ENCODE assay signal across 9 mouse cellular contexts in the genomic region with DNA sequence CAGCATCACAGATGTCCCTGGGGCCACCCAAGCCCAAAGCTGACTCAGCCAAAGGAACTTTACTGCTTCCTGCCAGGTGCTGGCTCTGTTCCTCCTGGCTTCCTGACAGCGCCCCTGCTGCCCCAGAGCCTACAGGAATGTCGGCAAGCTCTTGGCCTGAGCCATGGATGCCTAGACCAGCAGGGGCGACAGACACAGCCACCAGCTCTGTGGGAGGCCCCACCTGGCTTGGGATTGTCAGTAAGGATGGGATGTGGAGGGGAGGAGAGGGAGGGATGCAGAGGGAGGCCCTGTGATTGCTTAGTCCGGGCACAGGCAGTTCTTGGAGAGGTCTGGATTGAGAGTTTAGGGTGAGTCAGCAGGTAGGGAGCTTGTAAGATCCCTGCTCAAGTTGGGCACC. TPM values are rescaled to one million over a fixed set of nuclear protein-coding genes. Genes with fewer than 3 reads are reported as not detected.
DNase-seq lines count a peak whose midpoint lies in the region; ATAC-seq and TF ChIP-seq lines count a peak whose summit lies in the region.
"Had no signal": no experiment of that assay in that cellular context is flagged by ENCODE, and none has a peak within 500 bp of the region (broad histone marks: within the 10 kb centered on the region; RNA-seq: fewer than 3 reads in every experiment).

No protein-coding gene starts in this region.

- no peak for ATAC-seq in lung, embryonic 14.5 days (ENCODE audit: insufficient read depth)
- ATAC-seq in forebrain, embryonic 12.5 days (ENCODE audit: low FRiP score), result no peak
- ATAC-seq in granulocyte monocyte progenitor cell, adult 5-6 weeks (replicated peaks; ENCODE audit: poor library complexity, severe bottlenecking), result no peak

- H3K4me3 ChIP-seq in lung, embryonic 14.5 days (ENCODE audit: low read depth, low read length), result no peak overlapping the region
- no peak overlapping the region for H3K4me3 ChIP-seq in lung, adult 2 months (replicated peaks; ENCODE audit: extremely low read depth, low read depth, low read length)
- no peak overlapping the region for H3K4me3 ChIP-seq in forebrain, embryonic 12.5 days (replicated peaks)

- peak overlapping the region; percentile 23; the same call in 1 of the 2 replicates for H3K9ac ChIP-seq in lung, embryonic 14.5 days
- 0 out of 2 replicates have a peak overlapping the region, but pooled peaks have one; percentile 2 for H3K9ac ChIP-seq in forebrain, embryonic 12.5 days
- H3K9ac ChIP-seq: liver, embryonic 14.5 days had no signal

- no peaks in the 10 kb centered on the region for H3K36me3 ChIP-seq in lung, embryonic 14.5 days (ENCODE audit: insufficient read depth)
- no peaks in the 10 kb centered on the region for H3K36me3 ChIP-seq in forebrain, embryonic 12.5 days (replicated peaks)

- no peaks in the 10 kb centered on the region for H3K4me1 ChIP-seq in lung, embryonic 14.5 days (ENCODE audit: insufficient read depth)
- no peaks in the 10 kb centered on the region for H3K4me1 ChIP-seq in lung, adult 2 months (ENCODE audit: control insufficient read depth, insufficient read depth, low read length)
- peaks cover 8% of the 10 kb centered on the region for H3K4me1 ChIP-seq in forebrain, embryonic 12.5 days

- WGBS in lung, embryonic 14.5 days, result under 1% methylated on average over 4 of the region's 4 CpGs
- 10% methylated on average over 4 of the region's 4 CpGs for WGBS in lung, adult 2 months
- WGBS in forebrain, embryonic 12.5 days, result 10% methylated on average over 4 of the region's 4 CpGs

- no peaks in the 10 kb centered on the region for H3K27me3 ChIP-seq in lung, embryonic 14.5 days (ENCODE audit: insufficient read depth, low read length)
- H3K27me3 ChIP-seq in forebrain, embryonic 12.5 days, result no peaks in the 10 kb centered on the region

- peak; percentile 13; the same call in 1 of the 2 replicates for TF ChIP-seq CTCF in lung, embryonic 14.5 days (IDR thresholded peaks at IDR 0.05; ENCODE audit: low read depth)
- TF ChIP-seq CTCF in lung, adult 2 months (IDR thresholded peaks at IDR 0.05; ENCODE audit: insufficient read depth, low read length), result no peak
- TF ChIP-seq CTCF in brain, embryonic 14.5 days (IDR thresholded peaks at IDR 0.05; ENCODE audit: borderline replicate concordance, extremely low read depth, insufficient read depth, insufficient read length), result no peak

- DNase-seq in lung, embryonic 14.5 days, result no peak
- DNase-seq in lung, adult 2 months, result no peak
- peak; percentile 59 for DNase-seq in brain, embryonic 14.5 days (ENCODE audit: low read depth)
- peak; percentile 49 to 67 for DNase-seq in kidney, postnatal 25 days
- no peak for DNase-seq in right cerebral cortex, postnatal 14 days
- no peak for DNase-seq in right cerebral cortex, postnatal 25 days

- no peak overlapping the region for H3K27ac ChIP-seq in lung, embryonic 14.5 days (ENCODE audit: low read depth)
- no peak overlapping the region for H3K27ac ChIP-seq in forebrain, embryonic 12.5 days
- H3K27ac ChIP-seq: liver, embryonic 14.5 days had no signal

- no peaks in the 10 kb centered on the region for H3K9me3 ChIP-seq in lung, embryonic 14.5 days (ENCODE audit: low read depth, low read length)
- no peaks in the 10 kb centered on the region for H3K9me3 ChIP-seq in forebrain, embryonic 12.5 days

- H3K4me2 ChIP-seq in lung, embryonic 14.5 days, result no peak overlapping the region
- no peak overlapping the region for H3K4me2 ChIP-seq in forebrain, embryonic 12.5 days

- TF ChIP-seq POLR2A in lung, adult 2 months (IDR thresholded peaks at IDR 0.05; ENCODE audit: borderline replicate concordance, extremely low read depth, low read depth, low read length), result no peak
- no peak for TF ChIP-seq POLR2A in brain, embryonic 14.5 days (IDR thresholded peaks at IDR 0.05; ENCODE audit: borderline replicate concordance, extremely low read depth, insufficient read depth, insufficient read length, poor library complexity, severe bottlenecking)

RNA-seq across cellular contexts. Expression of gene Ccdc124, which starts 6.4 kb away (rescaled TPM):
- polyA plus RNA-seq in lung, embryonic 14.5 days (2014; fragmentation: Nextera tagmentation; extraction: Ambion mirVana), result 121 and 125 TPM in 2 replicates
- polyA plus RNA-seq in lung, adult 2 months (2012; rRNA removed), result 43.8 and 48.0 TPM in 2 replicates
- 94.9 and 111 TPM in 2 replicates for polyA plus RNA-seq in brain, embryonic 14.5 days (2012; rRNA removed)
- 154 and 159 TPM in 2 replicates for polyA plus RNA-seq in forebrain, embryonic 12.5 days (2016; fragmentation: Nextera tagmentation; extraction: Ambion mirVana)
- total RNA-seq in granulocyte monocyte progenitor cell, adult 5-6 weeks (2014; fragmentation: Nextera tagmentation), result 19.4 and 22.3 TPM in 2 replicates
- 35.9 and 38.9 TPM in 2 replicates for total RNA-seq in granulocyte monocyte progenitor cell, adult 5-6 weeks (2017)

RNA-seq across cellular contexts. Expression of gene Slc5a5, which starts 12.4 kb away (rescaled TPM):
- polyA plus RNA-seq in lung, embryonic 14.5 days (2014; fragmentation: Nextera tagmentation; extraction: Ambion mirVana), result 0.12 and 0.16 TPM in 2 replicates
- 0.71 and 1.3 TPM in 2 replicates for polyA plus RNA-seq in lung, adult 2 months (2012; rRNA removed)
- 1.2 and 1.3 TPM in 2 replicates for polyA plus RNA-seq in brain, embryonic 14.5 days (2012; rRNA removed)
- polyA plus RNA-seq in forebrain, embryonic 12.5 days (2016; fragmentation: Nextera tagmentation; extraction: Ambion mirVana), result 0.49 and 0.67 TPM in 2 replicates
- total RNA-seq in granulocyte monocyte progenitor cell, adult 5-6 weeks (2014; fragmentation: Nextera tagmentation), result not detected in 2 replicates
- 0.15 TPM in 1 of 2 replicates, not detected in the other for total RNA-seq in granulocyte monocyte progenitor cell, adult 5-6 weeks (2017)

RNA-seq across cellular contexts. Expression of gene Kcnn1, which starts 17.1 kb away (rescaled TPM):
- 0.54 and 0.72 TPM in 2 replicates for polyA plus RNA-seq in lung, embryonic 14.5 days (2014; fragmentation: Nextera tagmentation; extraction: Ambion mirVana)
- polyA plus RNA-seq in lung, adult 2 months (2012; rRNA removed), result 3.4 and 5.0 TPM in 2 replicates
- polyA plus RNA-seq in brain, embryonic 14.5 days (2012; rRNA removed), result 37.8 and 38.4 TPM in 2 replicates
- 14.4 and 16.3 TPM in 2 replicates for polyA plus RNA-seq in forebrain, embryonic 12.5 days (2016; fragmentation: Nextera tagmentation; extraction: Ambion mirVana)
- total RNA-seq in granulocyte monocyte progenitor cell, adult 5-6 weeks (2014; fragmentation: Nextera tagmentation), result 0.30 and 0.49 TPM in 2 replicates
- 0.90 and 3.5 TPM in 2 replicates for total RNA-seq in granulocyte monocyte progenitor cell, adult 5-6 weeks (2017)

RNA-seq across cellular contexts. Expression of gene Rpl18a, which starts 17.1 kb away (rescaled TPM):
- 5,317 and 5,483 TPM in 2 replicates for polyA plus RNA-seq in lung, embryonic 14.5 days (2014; fragmentation: Nextera tagmentation; extraction: Ambion mirVana)
- 3,384 and 4,193 TPM in 2 replicates for polyA plus RNA-seq in lung, adult 2 months (2012; rRNA removed)
- polyA plus RNA-seq in brain, embryonic 14.5 days (2012; rRNA removed), result 3,092 and 4,066 TPM in 2 replicates
- polyA plus RNA-seq in forebrain, embryonic 12.5 days (2016; fragmentation: Nextera tagmentation; extraction: Ambion mirVana), result 2,624 and 2,770 TPM in 2 replicates
- total RNA-seq in granulocyte monocyte progenitor cell, adult 5-6 weeks (2014; fragmentation: Nextera tagmentation), result 5,658 and 6,549 TPM in 2 replicates
- total RNA-seq in granulocyte monocyte progenitor cell, adult 5-6 weeks (2017), result 2,742 and 3,425 TPM in 2 replicates

RNA-seq across cellular contexts. Expression of gene Map1s, which starts 25.6 kb away (rescaled TPM):
- 53.3 and 54.4 TPM in 2 replicates for polyA plus RNA-seq in lung, embryonic 14.5 days (2014; fragmentation: Nextera tagmentation; extraction: Ambion mirVana)
- 58.4 and 68.0 TPM in 2 replicates for polyA plus RNA-seq in lung, adult 2 months (2012; rRNA removed)
- polyA plus RNA-seq in brain, embryonic 14.5 days (2012; rRNA removed), result 76.8 and 80.6 TPM in 2 replicates
- 61.4 and 61.6 TPM in 2 replicates for polyA plus RNA-seq in forebrain, embryonic 12.5 days (2016; fragmentation: Nextera tagmentation; extraction: Ambion mirVana)
- 12.1 and 24.0 TPM in 2 replicates for total RNA-seq in granulocyte monocyte progenitor cell, adult 5-6 weeks (2014; fragmentation: Nextera tagmentation)
- 7.4 and 7.6 TPM in 2 replicates for total RNA-seq in granulocyte monocyte progenitor cell, adult 5-6 weeks (2017)

Comparison
In these comparisons a context has a peak if more than half of its experiments do, and no peak if none do; other contexts are left out.
1. DNase-seq: peak in brain, embryonic 14.5 days (single experiment) and kidney, postnatal 25 days (2 of 2); none in lung, embryonic 14.5 days (single experiment), lung, adult 2 months (single experiment), right cerebral cortex, postnatal 14 days (single experiment) and right cerebral cortex, postnatal 25 days (single experiment).